Mouse (Mus musculus) heart, postnatal 0 days (tissue): ENCODE measurements at regions not wholly inside any gene's neighbourhood (a gene's known extent, or its start where the extent isn't known, plus 50 kb on each side); places are given as distances from the start of the nearest gene placed in this dataset.

Experiments
- ATAC-seq: fragments of 200-750 bp; cut with Nextera tagmentation; 2 replicates; pipeline ENCODE4 v1.8.0; 2017; ENCODE audit warnings: low read depth, moderate number of reproducible peaks, moderate library complexity; ENCODE audit not compliant: insufficient read depth
- DNase-seq: peaks from one replicate; pipeline ENCODE4 v3.0.0-alpha.2; 2016; ENCODE audit warnings: low spot score
- H3K27ac ChIP-seq: fragments of 300-500 bp; sonication (generic); 2 replicates; pipeline ENCODE4 v1.5.1; 2014; ENCODE audit warnings: low read depth, mild to moderate bottlenecking
- H3K27me3 ChIP-seq: fragments of 300-500 bp; sonication (generic); 2 replicates; pipeline ENCODE4 v1.6.1; 2014; ENCODE audit warnings: low read length, mixed read lengths; ENCODE audit not compliant: control insufficient read depth, insufficient read depth
- H3K36me3 ChIP-seq: fragments of 300-500 bp; sonication (generic); replicated peaks from 2 replicates; pipeline ENCODE4 v1.6.1; 2014; ENCODE audit warnings: low read length, mixed read lengths; ENCODE audit not compliant: control insufficient read depth, insufficient read depth
- H3K4me1 ChIP-seq: fragments of 300-500 bp; sonication (generic); 2 replicates; pipeline ENCODE4 v1.6.1; 2014; ENCODE audit warnings: antibody characterized with exemption; ENCODE audit not compliant: control insufficient read depth, insufficient read depth
- H3K4me2 ChIP-seq: fragments of 300-500 bp; sonication (generic); 2 replicates; pipeline ENCODE4 v1.6.1; 2014; ENCODE audit warnings: low read depth, mild to moderate bottlenecking, low read length, moderate library complexity
- H3K4me3 ChIP-seq: fragments of 300-500 bp; sonication (generic); 2 replicates; pipeline ENCODE4 v1.5.1; 2014; ENCODE audit warnings: low read depth, low read length
- H3K9ac ChIP-seq: fragments of 300-500 bp; sonication (generic); replicated peaks from 2 replicates; pipeline ENCODE4 v1.6.1; 2014; ENCODE audit warnings: low read depth, low read length, mixed read lengths
- H3K9me3 ChIP-seq: fragments of 300-500 bp; sonication (generic); replicated peaks from 2 replicates; pipeline ENCODE4 v1.6.1; 2016; ENCODE audit warnings: low read length; ENCODE audit not compliant: control insufficient read depth
- CTCF ChIP-seq: IDR thresholded peaks from 2 replicates; pipeline ENCODE4 v1.5.1; 2016; ENCODE audit warnings: antibody characterized with exemption, control low read depth, low read depth
- EP300 ChIP-seq: IDR thresholded peaks from 2 replicates; pipeline ENCODE4 v1.6.1; 2016; ENCODE audit warnings: antibody characterized with exemption, low read depth
- WGBS: fragments of 180-500 bp; shearing (Covaris S2); extraction: QIAGEN DNeasy Blood & Tissue Kit; methylation state at CpG from one replicate; pipeline ENCODE4 v1.1.7; 2014; 5-methylcytosine and 5-hydroxymethylcytosine counted together

GRCm38 (mm10) chr1:186187372-186187771, 70.3 kb upstream of the Lyplal1 start:
- no peaks in the 10 kb centered on the region for H3K36me3 ChIP-seq
- H3K4me1 ChIP-seq: no peaks in the 10 kb centered on the region
- WGBS: 89% methylated on average over 5 of the region's 5 CpGs
- H3K9me3 ChIP-seq: no peaks in the 10 kb centered on the region
- no peak overlapping the region for H3K9ac ChIP-seq
- H3K4me2 ChIP-seq: no peak overlapping the region
- H3K27ac ChIP-seq: no peak overlapping the region
- no peak overlapping the region for H3K4me3 ChIP-seq
- DNase-seq: no peak
- no peak for TF ChIP-seq CTCF
- no peak for TF ChIP-seq EP300
- H3K27me3 ChIP-seq: no peaks in the 10 kb centered on the region
- no peak for ATAC-seq

DNA sequence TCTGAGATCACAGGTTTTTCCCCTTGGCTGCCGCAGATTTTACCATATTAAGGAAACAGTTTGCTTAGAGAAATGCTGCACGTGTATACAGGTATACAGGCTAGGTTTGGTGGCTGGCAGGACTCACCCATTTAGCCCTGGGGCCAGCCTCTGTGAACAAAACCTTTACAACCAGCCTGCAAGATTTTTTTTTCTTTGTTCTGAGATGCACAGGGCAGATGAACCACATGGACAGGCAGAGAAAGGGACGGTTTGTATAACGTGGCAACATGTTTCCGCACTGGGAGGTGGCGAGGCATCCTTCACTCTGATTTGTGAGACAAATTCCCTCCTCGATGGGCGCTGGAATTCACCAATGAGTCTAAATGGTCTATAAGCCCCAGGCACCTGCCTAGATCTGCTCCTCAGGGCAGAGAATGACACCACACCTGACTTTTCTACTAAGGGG, 66.1 kb upstream of the Lyplal1 start:
- 0 out of 2 replicates have a peak, but pooled peaks cover 2% of the 10 kb centered on the region for H3K4me1 ChIP-seq
- H3K4me2 ChIP-seq: peak overlapping the region; percentile 42; the same call in 1 of the 2 replicates
- H3K36me3 ChIP-seq: no peaks in the 10 kb centered on the region
- WGBS: 80% methylated on average over 8 of the region's 8 CpGs
- no peaks in the 10 kb centered on the region for H3K9me3 ChIP-seq
- no peak overlapping the region for H3K4me3 ChIP-seq
- no peak overlapping the region for H3K9ac ChIP-seq
- TF ChIP-seq CTCF (no peak), EP300 (no peak)
- DNase-seq (no peak), ATAC-seq (no peak)
- H3K27me3 ChIP-seq: no peaks in the 10 kb centered on the region
- H3K27ac ChIP-seq: no peak overlapping the region

DNA sequence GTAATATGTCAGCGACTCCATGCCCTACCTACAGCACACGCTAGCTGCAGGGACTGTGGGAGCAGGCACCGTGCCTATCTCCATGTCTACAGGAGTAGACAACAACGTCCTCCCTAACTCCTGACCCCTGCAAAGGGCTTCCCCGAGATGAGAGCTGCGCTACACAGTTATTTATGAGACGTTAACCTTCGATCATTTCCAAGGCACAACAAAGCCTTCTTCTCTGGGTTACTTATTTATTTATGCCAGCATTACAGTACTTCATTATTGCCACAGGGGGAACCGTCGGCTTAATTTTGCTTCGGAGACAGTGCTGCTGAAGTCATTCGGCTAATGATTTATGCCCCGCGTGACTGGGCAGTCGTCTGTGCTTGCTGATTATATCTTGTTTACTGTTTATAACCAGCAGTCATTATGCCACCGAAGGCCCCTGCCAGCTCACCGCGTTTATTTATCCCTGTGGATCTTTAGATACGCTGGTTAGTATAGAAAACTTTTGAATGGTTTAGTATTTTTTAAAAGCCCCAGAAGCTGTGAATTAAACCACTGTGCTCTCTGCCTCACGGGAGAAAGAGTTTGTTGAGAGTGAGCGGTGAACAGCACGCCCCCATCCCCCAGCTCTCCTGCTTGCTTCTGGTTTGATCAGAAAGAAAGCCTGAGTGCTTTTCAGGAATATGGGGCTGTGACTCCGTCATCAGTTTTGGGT, 65.5 kb upstream of the Lyplal1 start:
- TF ChIP-seq CTCF (peak; percentile 60), EP300 (no peak)
- Histone ChIP-seq H3K27me3 (no peaks in the 10 kb centered on the region), H3K9ac (no peak overlapping the region), H3K36me3 (no peaks in the 10 kb centered on the region), H3K4me1 (0 out of 2 replicates have a peak, but pooled peaks cover 2% of the 10 kb centered on the region), H3K27ac (no peak overlapping the region), H3K9me3 (no peaks in the 10 kb centered on the region), H3K4me2 (peak overlapping the region; percentile 42), H3K4me3 (peak overlapping the region; percentile 5; the same call in 1 of the 2 replicates)
- DNase-seq: peak; percentile 75
- 39% methylated on average over 23 of the region's 23 CpGs for WGBS
- peak; percentile 78 for ATAC-seq

- 56% methylated on average over 3 of the region's 3 CpGs for whole genome bisulfite sequencing
- H3K9ac ChIP-seq: no peak overlapping the region
- H3K4me1 ChIP-seq: no peaks in the 10 kb centered on the region
- no peak overlapping the region for H3K4me3 ChIP-seq
- DNase-seq (no peak), ATAC-seq (no peak)
- TF ChIP-seq CTCF: no peak
- no peak for TF ChIP-seq EP300
- no peaks in the 10 kb centered on the region for H3K36me3 ChIP-seq
- H3K9me3 ChIP-seq: no peaks in the 10 kb centered on the region
- no peak overlapping the region for H3K27ac ChIP-seq
- H3K27me3 ChIP-seq: no peaks in the 10 kb centered on the region
- no peak overlapping the region for H3K4me2 ChIP-seq
Observed at GRCm38 (mm10) chr1:186177019-186177418, 59.9 kb upstream of the Lyplal1 start.

- no peak overlapping the region for H3K4me3 ChIP-seq
- no peaks in the 10 kb centered on the region for H3K36me3 ChIP-seq
- no peak overlapping the region for H3K4me2 ChIP-seq
- no peaks in the 10 kb centered on the region for H3K4me1 ChIP-seq
- H3K27ac ChIP-seq: no peak overlapping the region
- ATAC-seq (no peak), DNase-seq (no peak)
- H3K9me3 ChIP-seq: no peaks in the 10 kb centered on the region
- TF ChIP-seq CTCF: no peak
- no peak for TF ChIP-seq EP300
- H3K27me3 ChIP-seq: no peaks in the 10 kb centered on the region
- 51% methylated on average over 8 of the region's 8 CpGs for WGBS
- H3K9ac ChIP-seq: no peak overlapping the region
Observed at GRCm38 (mm10) chr1:186173472-186174014, 56.4 kb upstream of the Lyplal1 start.
